24 mouse cellular contexts compared by ENCODE assay signal in genomic region chr15:79123751-79124150, GRCm38 (mm10). TPM values are rescaled to one million over a fixed set of nuclear protein-coding genes. Genes with fewer than 3 reads are reported as not detected.
DNase-seq lines count a peak whose midpoint lies in the region; ATAC-seq lines count a peak whose summit lies in the region.
"Had no signal": no experiment of that assay in that cellular context is flagged by ENCODE, and none has a peak within 500 bp of the region (broad histone marks: within the 10 kb centered on the region; RNA-seq: fewer than 3 reads in every experiment).

No protein-coding gene starts in this region.

- no peak overlapping the region for H3K4me2 ChIP-seq in midbrain, embryonic 11.5 days
- no peak overlapping the region for H3K4me2 ChIP-seq in midbrain, embryonic 13.5 days (replicated peaks)
- no peak overlapping the region for H3K4me2 ChIP-seq in heart, embryonic 15.5 days
- H3K4me2 ChIP-seq: forebrain, embryonic 12.5 days; limb, embryonic 13.5 days; liver, embryonic 13.5 days; lung, embryonic 15.5 days; neural tube, embryonic 12.5 days had no signal

- H3K4me1 ChIP-seq in midbrain, embryonic 11.5 days (ENCODE audit: control insufficient read depth, insufficient read depth, low read length), result no peaks in the 10 kb centered on the region
- H3K4me1 ChIP-seq in midbrain, embryonic 13.5 days (replicated peaks), result no peaks in the 10 kb centered on the region
- H3K4me1 ChIP-seq in heart, embryonic 15.5 days (replicated peaks), result peaks cover 28% of the 10 kb centered on the region
- no peaks in the 10 kb centered on the region for H3K4me1 ChIP-seq in embryonic facial prominence, embryonic 10.5 days
- H3K4me1 ChIP-seq: forebrain, embryonic 12.5 days; limb, embryonic 13.5 days; liver, embryonic 13.5 days; lung, embryonic 15.5 days had no signal

- no peak for ATAC-seq in midbrain, embryonic 11.5 days (ENCODE audit: low FRiP score)
- no peak for ATAC-seq in midbrain, embryonic 13.5 days
- peak; percentile 90 for ATAC-seq in heart, embryonic 15.5 days (replicated peaks; ENCODE audit: insufficient number of reproducible peaks, insufficient read depth, low FRiP score, low read depth)
- ATAC-seq: CD4-positive, CD25-positive, alpha-beta regulatory T cell, adult 4 months; hindbrain, embryonic 16.5 days; Patski had no signal

- peak; percentile 60 for DNase-seq in gastrocnemius, adult 18-20 months (ENCODE audit: low spot score)
- no peak for DNase-seq in gastrocnemius, postnatal 14 days
- DNase-seq in midbrain, embryonic 11.5 days (ENCODE audit: low spot score, missing footprints), result peak; percentile 12
- no peak for DNase-seq in embryonic facial prominence, embryonic 10.5 days (ENCODE audit: low spot score)
- DNase-seq in ovary, adult 18-20 months (ENCODE audit: low spot score), result no peak
- DNase-seq in lung, adult 18-20 months, result no peak
- DNase-seq: adrenal gland, postnatal 10 days; cerebellum, adult 18-20 months; kidney, adult 11 months; layer of hippocampus, postnatal 36 days; liver, embryonic 13.5 days; lung, postnatal 4 days; thymus, postnatal 36 days had no signal

- intact Hi-C loops in gastrocnemius, postnatal 14 days (cut with DNase I; ENCODE audit: low total_unique reads), result no loop called here

- 91% methylated on average over 6 of the region's 6 CpGs for WGBS in midbrain, embryonic 11.5 days
- 89% methylated on average over 6 of the region's 6 CpGs for WGBS in midbrain, embryonic 13.5 days
- 40% methylated on average over 6 of the region's 6 CpGs for WGBS in heart, embryonic 15.5 days
- 88% methylated on average over 6 of the region's 6 CpGs for WGBS in embryonic facial prominence, embryonic 10.5 days

- no peak overlapping the region for H3K9ac ChIP-seq in midbrain, embryonic 11.5 days (ENCODE audit: low read length)
- H3K9ac ChIP-seq in midbrain, embryonic 13.5 days (replicated peaks), result no peak overlapping the region
- H3K9ac ChIP-seq in heart, embryonic 15.5 days, result no peak overlapping the region
- H3K9ac ChIP-seq: forebrain, embryonic 12.5 days; limb, embryonic 13.5 days; liver, embryonic 13.5 days; lung, embryonic 15.5 days; neural tube, embryonic 12.5 days had no signal

- peaks cover 4% of the 10 kb centered on the region; the same call in 1 of the 2 replicates for H3K9me3 ChIP-seq in midbrain, embryonic 11.5 days (ENCODE audit: control insufficient read depth, low read length)
- H3K9me3 ChIP-seq in midbrain, embryonic 13.5 days, result no peaks in the 10 kb centered on the region
- H3K9me3 ChIP-seq in heart, embryonic 15.5 days (replicated peaks), result no peaks in the 10 kb centered on the region
- no peaks in the 10 kb centered on the region for H3K9me3 ChIP-seq in embryonic facial prominence, embryonic 10.5 days
- H3K9me3 ChIP-seq: forebrain, embryonic 12.5 days; lung, embryonic 15.5 days; neural tube, embryonic 12.5 days had no signal

- H3K4me3 ChIP-seq in midbrain, embryonic 11.5 days (ENCODE audit: low read depth, low read length), result no peak overlapping the region
- H3K4me3 ChIP-seq in midbrain, embryonic 13.5 days (replicated peaks), result no peak overlapping the region
- H3K4me3 ChIP-seq in heart, embryonic 15.5 days, result no peak overlapping the region
- H3K4me3 ChIP-seq in embryonic facial prominence, embryonic 10.5 days, result no peak overlapping the region
- H3K4me3 ChIP-seq: forebrain, embryonic 12.5 days; limb, embryonic 13.5 days; liver, embryonic 13.5 days; lung, embryonic 15.5 days; neural tube, embryonic 12.5 days had no signal

- H3K27ac ChIP-seq in midbrain, embryonic 11.5 days (ENCODE audit: low read depth, low read length), result no peak overlapping the region
- H3K27ac ChIP-seq in midbrain, embryonic 13.5 days, result no peak overlapping the region
- peak overlapping the region; percentile 89 for H3K27ac ChIP-seq in heart, embryonic 15.5 days
- H3K27ac ChIP-seq in embryonic facial prominence, embryonic 10.5 days (replicated peaks), result no peak overlapping the region
- H3K27ac ChIP-seq: forebrain, embryonic 12.5 days; kidney, postnatal 0 days; limb, embryonic 13.5 days; liver, embryonic 13.5 days; lung, embryonic 15.5 days; neural tube, embryonic 12.5 days had no signal

- H3K36me3 ChIP-seq in midbrain, embryonic 11.5 days (ENCODE audit: control insufficient read depth, insufficient read depth, low read length), result peaks cover 10% of the 10 kb centered on the region
- peaks cover 93% of the 10 kb centered on the region for H3K36me3 ChIP-seq in midbrain, embryonic 13.5 days
- H3K36me3 ChIP-seq in heart, embryonic 15.5 days, result peaks cover 87% of the 10 kb centered on the region
- H3K36me3 ChIP-seq in embryonic facial prominence, embryonic 10.5 days (replicated peaks), result peaks cover 92% of the 10 kb centered on the region

- no peaks in the 10 kb centered on the region for H3K27me3 ChIP-seq in midbrain, embryonic 11.5 days (ENCODE audit: control insufficient read depth, insufficient read depth, low read length)
- H3K27me3 ChIP-seq in midbrain, embryonic 13.5 days, result no peaks in the 10 kb centered on the region
- no peaks in the 10 kb centered on the region for H3K27me3 ChIP-seq in heart, embryonic 15.5 days
- no peaks in the 10 kb centered on the region for H3K27me3 ChIP-seq in embryonic facial prominence, embryonic 10.5 days (replicated peaks; ENCODE audit: low read depth, poor library complexity, severe bottlenecking)
- H3K27me3 ChIP-seq: forebrain, embryonic 12.5 days; limb, embryonic 13.5 days; liver, embryonic 13.5 days; lung, embryonic 15.5 days; neural tube, embryonic 12.5 days; Patski had no signal

RNA-seq across cellular contexts. Expression of gene Micall1, which starts 15.1 kb away (rescaled TPM):
- 10 to 100 TPM; 10.3 to 10.8 TPM for total RNA-seq in gastrocnemius, adult 18-20 months (2021)
- 10 to 100 TPM; 14.4 to 15.8 TPM for total RNA-seq in gastrocnemius, postnatal 14 days (2021)
- polyA plus RNA-seq in midbrain, embryonic 11.5 days (2014; fragmentation: Nextera tagmentation; extraction: Ambion mirVana), result 5.2 and 5.4 TPM in 2 replicates
- polyA plus RNA-seq in midbrain, embryonic 13.5 days (2015; fragmentation: Nextera tagmentation; extraction: Ambion mirVana), result 8.6 and 9.5 TPM in 2 replicates
- 20.2 and 23.3 TPM in 2 replicates for polyA plus RNA-seq in heart, embryonic 15.5 days (2015; fragmentation: Nextera tagmentation; extraction: Ambion mirVana)
- polyA plus RNA-seq in embryonic facial prominence, embryonic 10.5 days (2016; fragmentation: Nextera tagmentation; extraction: Ambion mirVana), result 7.3 and 7.4 TPM in 2 replicates

RNA-seq across cellular contexts. Expression of gene Polr2f, which starts 17.1 kb away (rescaled TPM):
- 10 to 100 TPM; 69.3 to 76.8 TPM for total RNA-seq in gastrocnemius, adult 18-20 months (2021)
- total RNA-seq in gastrocnemius, postnatal 14 days (2021), result 10 to 100 TPM; 62.4 to 74.9 TPM
- polyA plus RNA-seq in midbrain, embryonic 11.5 days (2014; fragmentation: Nextera tagmentation; extraction: Ambion mirVana), result 354 and 362 TPM in 2 replicates
- polyA plus RNA-seq in midbrain, embryonic 13.5 days (2015; fragmentation: Nextera tagmentation; extraction: Ambion mirVana), result 295 and 296 TPM in 2 replicates
- 207 and 240 TPM in 2 replicates for polyA plus RNA-seq in heart, embryonic 15.5 days (2015; fragmentation: Nextera tagmentation; extraction: Ambion mirVana)
- polyA plus RNA-seq in embryonic facial prominence, embryonic 10.5 days (2016; fragmentation: Nextera tagmentation; extraction: Ambion mirVana), result 414 and 440 TPM in 2 replicates

RNA-seq across cellular contexts. Expression of gene 1700088E04Rik, which starts 17.3 kb away (rescaled TPM):
- 1 to 10 TPM; 1.1 to 1.2 TPM for total RNA-seq in gastrocnemius, adult 18-20 months (2021)
- 1 to 10 TPM in 1 of 2 experiments, under 1 TPM in 1; 0.43 to 1.1 TPM for total RNA-seq in gastrocnemius, postnatal 14 days (2021)
- polyA plus RNA-seq in midbrain, embryonic 11.5 days (2014; fragmentation: Nextera tagmentation; extraction: Ambion mirVana), result 9.5 and 10.2 TPM in 2 replicates
- 14.0 and 16.6 TPM in 2 replicates for polyA plus RNA-seq in midbrain, embryonic 13.5 days (2015; fragmentation: Nextera tagmentation; extraction: Ambion mirVana)
- 7.4 and 8.1 TPM in 2 replicates for polyA plus RNA-seq in heart, embryonic 15.5 days (2015; fragmentation: Nextera tagmentation; extraction: Ambion mirVana)
- 8.0 and 8.2 TPM in 2 replicates for polyA plus RNA-seq in embryonic facial prominence, embryonic 10.5 days (2016; fragmentation: Nextera tagmentation; extraction: Ambion mirVana)
- total RNA-seq: granulocyte monocyte progenitor cell, adult 5-6 weeks had no signal

RNA-seq across cellular contexts. Expression of gene Sox10, which starts 41.3 kb away (rescaled TPM):
- total RNA-seq in gastrocnemius, adult 18-20 months (2021), result 1 to 10 TPM; 1.0 to 1.3 TPM
- total RNA-seq in gastrocnemius, postnatal 14 days (2021), result 1 to 10 TPM; 2.3 to 6.5 TPM
- 0.64 and 0.95 TPM in 2 replicates for polyA plus RNA-seq in midbrain, embryonic 11.5 days (2014; fragmentation: Nextera tagmentation; extraction: Ambion mirVana)
- polyA plus RNA-seq in midbrain, embryonic 13.5 days (2015; fragmentation: Nextera tagmentation; extraction: Ambion mirVana), result 0.58 and 0.67 TPM in 2 replicates
- 0.45 and 1.3 TPM in 2 replicates for polyA plus RNA-seq in heart, embryonic 15.5 days (2015; fragmentation: Nextera tagmentation; extraction: Ambion mirVana)
- 11.4 and 12.9 TPM in 2 replicates for polyA plus RNA-seq in embryonic facial prominence, embryonic 10.5 days (2016; fragmentation: Nextera tagmentation; extraction: Ambion mirVana)
- total RNA-seq: granulocyte monocyte progenitor cell, adult 5-6 weeks had no signal
- polyA plus RNA-seq: CD4-positive, CD25-positive, alpha-beta regulatory T cell, adult 4 months; Patski had no signal

RNA-seq across cellular contexts. Expression of gene Eif3l, which starts 48.8 kb away (rescaled TPM):
- total RNA-seq in gastrocnemius, adult 18-20 months (2021), result 10 to 100 TPM; 52.6 to 54.1 TPM
- 10 to 100 TPM; 65.8 to 69.7 TPM for total RNA-seq in gastrocnemius, postnatal 14 days (2021)
- 242 and 251 TPM in 2 replicates for polyA plus RNA-seq in midbrain, embryonic 11.5 days (2014; fragmentation: Nextera tagmentation; extraction: Ambion mirVana)
- 180 and 186 TPM in 2 replicates for polyA plus RNA-seq in midbrain, embryonic 13.5 days (2015; fragmentation: Nextera tagmentation; extraction: Ambion mirVana)
- polyA plus RNA-seq in heart, embryonic 15.5 days (2015; fragmentation: Nextera tagmentation; extraction: Ambion mirVana), result 131 and 151 TPM in 2 replicates
- 280 and 287 TPM in 2 replicates for polyA plus RNA-seq in embryonic facial prominence, embryonic 10.5 days (2016; fragmentation: Nextera tagmentation; extraction: Ambion mirVana)

Comparison
In these comparisons a context has a peak if more than half of its experiments do, and no peak if none do; other contexts are left out.
1. DNase-seq: peak in gastrocnemius, adult 18-20 months (single experiment) and midbrain, embryonic 11.5 days (single experiment); none in gastrocnemius, postnatal 14 days (single experiment), embryonic facial prominence, embryonic 10.5 days (single experiment), ovary, adult 18-20 months (single experiment) and lung, adult 18-20 months (0 of 2).